Mouse (Mus musculus) embryonic stem cell, embryonic (primary cell): ENCODE results near the gene Ddi2.

Experiments
- CTCF ChIA-PET, 4 experiments: fragments of 300-600 bp in 2 of 4; fragments of 350-600 bp in 2 of 4; sonication (Branson Sonifier 250); formaldehyde crosslinking; loops; one replicate each; lab custom pipeline; 2022; ENCODE audit warnings: inconsistent platforms in 2 of 4; lab: Charles Lee
- POLR2A ChIA-PET, 4 experiments: fragments of 300-600 bp in 2 of 4; fragments of 350-600 bp in 2 of 4; sonication (Branson Sonifier 250); formaldehyde crosslinking; loops; one replicate each; lab custom pipeline; 2022; ENCODE audit warnings: antibody characterized with exemption in 4 of 4, inconsistent platforms in 1 of 4; lab: Charles Lee

Gene Ddi2

GRCm38 (mm10) chr4:141656932-141657331, 66.3 kb downstream of the Ddi2 start:
- CTCF ChIA-PET, result no interaction called here
- POLR2A ChIA-PET, result interaction anchor here in 2 of 4 experiments (0.9 to 1.5 kb wide), 2 partner anchors 15 to 16 kb away, joined by 3 read pairs; no protein-coding TSS in a partner anchor

DNA sequence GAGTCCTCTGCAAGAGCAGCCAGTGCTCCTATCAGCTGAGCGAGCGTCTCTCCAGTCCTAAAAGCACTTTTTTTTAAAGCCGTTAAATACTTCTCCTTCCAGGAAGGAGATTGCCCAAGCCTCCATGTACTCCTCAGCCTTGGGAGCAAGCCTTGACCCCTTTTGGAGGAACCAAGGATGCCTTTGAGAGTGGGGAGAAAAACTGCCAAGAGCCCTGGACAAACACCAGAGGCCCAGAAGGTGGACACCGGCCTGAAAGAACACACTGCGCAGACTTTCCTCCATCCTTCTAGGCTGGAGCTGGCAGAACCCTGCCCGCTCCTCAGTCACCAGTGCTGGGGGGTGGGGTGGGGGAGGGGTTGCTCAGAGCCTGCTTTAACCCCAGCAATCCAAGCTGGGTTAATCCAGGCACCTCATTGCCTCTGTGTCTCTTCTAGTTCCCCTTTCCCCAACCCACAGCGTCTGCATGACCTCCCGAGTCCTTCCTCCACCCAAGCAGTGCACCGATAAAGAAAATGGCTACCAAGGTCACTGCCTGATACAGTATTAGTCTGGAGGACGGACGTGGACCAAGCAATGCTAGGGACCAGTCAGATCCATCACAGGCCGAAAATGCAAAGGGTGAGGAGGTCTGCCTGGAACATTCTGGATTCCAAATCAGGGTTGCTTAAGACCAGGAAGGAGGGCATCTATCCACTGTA, 67.2 kb downstream of the Ddi2 start:
- ChIA-PET POLR2A (interaction anchor here in 2 of 4 experiments (0.7 to 0.9 kb wide), 5 partner anchors 11 to 411 kb away, joined by 3 to 4 read pairs (median 3); no protein-coding TSS in a partner anchor), CTCF (interaction anchor here in 1 of 4 experiments (0.6 kb wide), 1 partner anchor 402 kb away, joined by 5 read pairs; no protein-coding TSS in a partner anchor)

GRCm38 (mm10) chr4:141654509-141654908, 68.7 kb downstream of the Ddi2 start:
- ChIA-PET POLR2A (interaction anchor here (0.7 to 2.0 kb wide), 10 partner anchors 9 to 262 kb away, joined by 3 to 11 read pairs (median 4); no protein-coding TSS in a partner anchor), CTCF (interaction anchor here in 1 of 4 experiments (0.7 kb wide), 1 partner anchor 227 kb away, joined by 8 read pairs; no protein-coding TSS in a partner anchor)

DNA sequence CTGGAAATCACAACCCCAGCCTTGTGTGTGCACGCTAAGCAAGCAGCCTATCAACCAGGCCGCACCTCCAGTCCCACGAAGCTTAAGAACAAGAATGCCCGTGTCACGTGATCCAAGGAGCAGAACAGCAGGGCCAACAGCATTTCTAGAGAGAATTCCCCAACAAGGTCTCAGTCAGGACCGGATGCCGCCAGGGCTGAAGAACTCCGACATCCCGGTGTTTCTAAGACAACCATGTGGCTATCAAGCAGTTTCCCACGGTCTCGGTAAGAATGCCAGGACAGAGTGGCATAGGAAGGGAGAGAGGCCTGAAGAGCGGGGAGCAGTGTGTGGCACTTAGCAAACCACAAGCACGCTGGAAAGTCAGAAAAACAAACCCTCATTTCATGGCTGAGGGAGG, 69.4 kb downstream of the Ddi2 start:
- ChIA-PET CTCF (interaction anchor here in 1 of 4 experiments (0.6 kb wide), 1 partner anchor 774 kb away, joined by 3 read pairs; no protein-coding TSS in a partner anchor), POLR2A (interaction anchor here in 3 of 4 experiments (0.6 to 2.0 kb wide), 14 partner anchors 10 to 214 kb away, joined by 3 to 11 read pairs (median 3); no protein-coding TSS in a partner anchor)

GRCm38 (mm10) chr4:141653044-141653443, 70.2 kb downstream of the Ddi2 start:
- POLR2A ChIA-PET, result interaction anchor here in 3 of 4 experiments (0.6 to 2.0 kb wide), 11 partner anchors 11 to 215 kb away, joined by 3 to 11 read pairs (median 4); partner anchors contain the start of gene Tmem82 (in 1 of the 3)
- CTCF ChIA-PET, result no interaction called here

DNA sequence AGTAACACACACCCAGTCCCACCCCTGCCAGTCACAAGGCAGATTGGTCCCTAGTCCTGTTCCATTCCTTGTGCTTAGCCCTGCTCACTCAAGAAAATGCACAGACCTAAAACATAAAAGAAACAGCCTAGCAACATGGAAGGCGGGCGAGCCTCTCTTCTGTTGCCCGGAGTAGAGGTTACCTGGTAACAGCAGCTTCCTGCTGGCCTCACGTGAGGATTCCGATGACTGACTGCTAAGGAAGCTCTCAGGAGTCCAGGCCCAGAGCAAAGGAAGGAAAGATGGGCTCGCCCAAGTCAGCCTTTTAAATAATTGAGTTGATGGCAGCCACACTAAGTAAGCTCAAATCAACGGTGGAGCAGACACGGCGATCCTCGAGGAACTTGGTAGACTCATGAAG, 71.3 kb downstream of the Ddi2 start:
- ChIA-PET POLR2A (interaction anchor here in 2 of 4 experiments (0.5 to 2.4 kb wide), 19 partner anchors 9 to 413 kb away, joined by 3 to 11 read pairs (median 3); partner anchors contain the start of genes Ddi2 (in 1 of the 2), Plekhm2 (in 1 of the 2) and Tmem82 (in 1 of the 2)), CTCF (interaction anchor here in 1 of 4 experiments (0.8 to 0.9 kb wide), 2 partner anchors 159 to 221 kb away, joined by 3 read pairs; no protein-coding TSS in a partner anchor)

DNA sequence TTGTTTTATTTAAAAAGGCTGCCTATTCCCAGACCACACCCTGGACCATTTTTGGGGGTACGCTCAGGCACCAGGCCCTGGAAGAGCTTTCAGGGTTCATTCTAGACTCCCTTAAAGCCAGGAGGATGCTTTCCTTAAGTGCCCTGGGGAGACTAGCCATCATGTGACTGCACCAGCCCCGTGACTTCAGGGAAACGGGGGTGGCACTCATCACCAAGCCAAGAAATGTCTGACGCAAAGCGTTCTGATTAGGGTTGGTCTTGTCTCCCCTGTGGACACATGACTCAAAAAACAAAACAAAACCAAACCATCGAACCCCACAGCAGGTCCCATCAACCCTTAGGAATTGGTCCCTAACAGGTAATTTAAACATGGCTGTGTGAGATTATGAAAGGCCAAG, 71.9 kb downstream of the Ddi2 start:
- ChIA-PET CTCF (interaction anchor here in 1 of 4 experiments (1.0 kb wide), 2 partner anchors 24 to 33 kb away, joined by 3 read pairs; partner anchors contain the start of gene Tmem82), POLR2A (interaction anchor here in 3 of 4 experiments (0.6 to 2.4 kb wide), 12 partner anchors 9 to 71 kb away, joined by 3 to 11 read pairs (median 6); partner anchors contain the start of gene Ddi2 (in 1 of the 3))

DNA sequence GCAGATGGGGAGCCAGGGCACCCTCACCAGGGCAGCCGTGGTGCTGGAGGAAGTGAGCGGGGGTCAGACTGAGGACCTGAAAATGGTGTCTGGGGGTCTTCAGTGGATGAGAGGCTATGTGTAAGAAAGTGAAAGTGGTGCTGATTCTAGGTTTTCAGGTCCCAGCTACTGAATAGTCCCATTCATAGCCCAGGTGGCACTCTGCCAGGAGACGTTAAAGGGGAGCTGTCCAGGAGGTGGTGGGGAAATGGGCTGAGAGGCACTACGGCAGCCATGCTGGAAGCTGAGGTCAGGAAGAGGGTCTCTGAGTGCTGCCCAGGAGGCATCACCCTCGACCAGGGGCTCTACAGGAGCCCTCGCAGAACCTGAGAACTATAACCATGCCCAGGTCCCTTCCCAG, 74.0 kb downstream of the Ddi2 start:
- ChIA-PET POLR2A (interaction anchor here in 1 of 4 experiments (0.8 kb wide), 1 partner anchor 10 kb away, joined by 4 read pairs; no protein-coding TSS in a partner anchor), CTCF (no interaction called here)

DNA sequence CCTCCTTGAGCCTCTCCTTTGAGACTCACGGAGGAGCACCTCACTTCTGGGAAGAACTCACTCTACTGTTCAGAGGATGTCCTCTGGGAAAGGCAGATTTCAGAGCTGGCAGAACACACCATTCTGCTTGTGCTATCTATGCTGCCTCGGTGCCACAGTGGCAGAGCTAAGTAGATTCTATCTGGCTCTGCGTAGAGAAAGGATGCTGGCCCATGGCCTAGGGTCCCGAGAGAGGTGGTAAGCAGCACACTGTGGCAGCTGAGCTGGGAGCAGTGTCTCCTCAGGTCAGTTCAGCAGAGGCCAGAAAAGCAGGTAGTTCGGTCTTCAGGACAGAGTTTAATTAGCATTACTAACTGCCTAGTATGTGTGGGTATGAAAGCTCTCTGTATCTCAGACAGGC, 75.0 kb downstream of the Ddi2 start:
- ChIA-PET POLR2A (interaction anchor here in 1 of 4 experiments (0.6 kb wide), 1 partner anchor 83 kb away, joined by 4 read pairs; no protein-coding TSS in a partner anchor), CTCF (interaction anchor here in 3 of 4 experiments (0.6 to 0.7 kb wide), 3 partner anchors 18 to 83 kb away, joined by 3 to 5 read pairs (median 3); no protein-coding TSS in a partner anchor)

GRCm38 (mm10) chr4:141647187-141647586, 76.0 kb downstream of the Ddi2 start:
- ChIA-PET CTCF (no interaction called here), POLR2A (interaction anchor here in 2 of 4 experiments (1.0 to 1.1 kb wide), 3 partner anchors 9 to 76 kb away, joined by 3 to 5 read pairs (median 4); partner anchors contain the start of gene Ddi2 (in 1 of the 2))

DNA sequence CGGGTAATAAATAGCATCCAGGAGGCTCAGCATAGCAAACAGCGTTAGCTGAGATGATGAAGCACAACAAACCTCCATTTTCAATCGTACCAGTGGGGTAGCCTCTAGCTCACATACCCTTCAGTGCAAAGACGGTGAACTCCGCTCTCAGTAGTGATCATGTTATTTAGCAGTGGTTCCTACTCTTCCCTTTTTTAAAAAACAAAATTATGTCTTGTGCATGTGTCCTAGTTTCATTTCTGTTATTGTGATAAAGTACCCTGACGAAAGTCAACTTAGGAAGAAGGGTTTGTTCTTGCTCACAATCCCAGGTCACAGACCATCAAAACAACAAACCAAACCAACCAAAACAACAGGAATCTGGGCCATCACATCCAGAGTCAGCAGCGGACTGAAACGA, 77.2 kb downstream of the Ddi2 start:
- ChIA-PET POLR2A (interaction anchor here in 3 of 4 experiments (0.6 to 1.9 kb wide), 6 partner anchors 14 to 188 kb away, joined by 3 to 6 read pairs (median 3); no protein-coding TSS in a partner anchor), CTCF (interaction anchor here in 1 of 4 experiments (1.1 kb wide), 1 partner anchor 241 kb away, joined by 3 read pairs; no protein-coding TSS in a partner anchor)

- POLR2A ChIA-PET, result interaction anchor here in 3 of 4 experiments (0.7 to 2.4 kb wide), 7 partner anchors 11 to 129 kb away, joined by 3 to 10 read pairs (median 4); no protein-coding TSS in a partner anchor
- CTCF ChIA-PET, result interaction anchor here in 3 of 4 experiments (0.5 to 1.3 kb wide), 5 partner anchors 15 to 332 kb away, joined by 3 to 8 read pairs (median 4); no protein-coding TSS in a partner anchor
Observed at GRCm38 (mm10) chr4:141643118-141643855, 79.9 kb downstream of the Ddi2 start.

DNA sequence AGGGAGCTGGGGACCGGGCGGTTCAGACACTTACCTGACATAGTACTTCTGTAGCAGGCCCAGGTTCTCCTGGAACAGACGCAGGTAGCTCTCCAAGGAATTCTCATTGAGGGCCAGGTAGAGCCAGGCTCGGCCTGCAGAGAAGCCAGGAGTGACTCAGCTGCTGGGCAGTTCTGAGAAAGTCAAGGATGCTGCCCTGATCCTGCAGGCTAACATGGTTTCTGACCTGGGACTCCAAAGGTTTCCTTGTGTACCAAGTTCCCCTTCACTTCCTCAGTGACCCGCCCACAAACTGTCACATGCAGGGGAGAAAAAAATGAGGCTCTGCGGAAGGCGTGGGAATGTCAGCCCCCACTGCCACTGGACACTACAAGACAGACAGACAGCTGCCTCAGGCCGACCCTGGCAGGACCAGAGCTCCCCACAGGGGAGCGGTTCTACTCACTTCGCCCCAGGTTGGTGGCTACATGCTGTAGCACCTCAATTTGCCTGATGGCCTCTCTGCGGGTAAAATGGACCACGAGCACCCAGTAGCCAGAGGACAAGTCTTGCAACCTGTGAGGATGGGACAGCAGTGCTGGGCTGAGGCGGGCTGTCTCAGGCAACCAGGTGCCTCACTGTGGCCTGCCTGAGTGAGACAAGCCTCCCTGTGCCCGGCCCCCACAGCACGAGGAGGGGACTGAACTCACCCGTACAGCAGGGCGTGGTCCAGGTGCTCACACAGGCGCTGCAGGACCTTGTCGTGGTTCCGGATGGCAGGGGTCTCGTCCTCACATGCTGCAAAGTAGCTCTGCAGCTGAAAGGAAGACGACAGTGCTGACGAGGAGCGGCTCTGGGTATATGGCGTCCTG, 81.0 kb downstream of the Ddi2 start:
- POLR2A ChIA-PET, result interaction anchor here (0.5 to 3.7 kb wide), 27 partner anchors 8 to 373 kb away, joined by 3 to 17 read pairs (median 3); partner anchors contain the start of genes Fhad1 (in 1 of the 4), Plekhm2 (in 1 of the 4), Slc25a34 (in 1 of the 4) and Tmem82 (in 1 of the 4)
- CTCF ChIA-PET, result interaction anchor here in 3 of 4 experiments (0.6 to 1.3 kb wide), 3 partner anchors 16 to 333 kb away, joined by 3 read pairs; no protein-coding TSS in a partner anchor

- CTCF ChIA-PET, result interaction anchor here in 3 of 4 experiments (0.5 to 0.8 kb wide), 3 partner anchors 23 to 131 kb away, joined by 3 to 5 read pairs (median 3); no protein-coding TSS in a partner anchor
- POLR2A ChIA-PET, result interaction anchor here (0.5 to 3.7 kb wide), 29 partner anchors 9 to 373 kb away, joined by 3 to 17 read pairs (median 3); partner anchors contain the start of genes Fhad1 (in 1 of the 4), Slc25a34 (in 1 of the 4) and Tmem82 (in 1 of the 4)
Observed at GRCm38 (mm10) chr4:141641353-141641771, 81.9 kb downstream of the Ddi2 start.

DNA sequence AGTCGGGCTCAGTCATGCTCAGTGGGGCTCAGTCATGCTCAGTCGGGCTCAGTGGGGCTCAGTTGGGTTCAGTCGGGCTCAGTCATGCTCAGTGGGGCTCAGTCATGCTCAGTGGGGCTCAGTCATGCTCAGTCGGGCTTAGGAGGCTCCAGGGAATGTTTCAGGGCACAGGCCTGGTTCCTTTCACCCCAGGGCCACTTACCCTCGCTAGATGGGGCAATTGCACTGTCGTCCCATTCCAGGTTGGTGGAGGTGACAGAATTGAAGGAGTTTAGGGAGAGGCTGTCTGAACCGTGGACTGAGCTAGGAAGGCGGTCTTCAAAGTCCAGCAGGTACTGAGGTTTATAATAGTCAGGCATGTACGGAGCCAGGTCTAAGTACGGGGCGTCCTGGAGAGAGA, 83.7 kb downstream of the Ddi2 start:
- ChIA-PET POLR2A (interaction anchor here in 2 of 4 experiments (1.0 to 3.7 kb wide), 2 partner anchors 26 to 32 kb away, joined by 3 to 17 read pairs; no protein-coding TSS in a partner anchor), CTCF (interaction anchor here in 2 of 4 experiments (0.6 kb wide), 3 partner anchors 18 to 321 kb away, joined by 3 to 4 read pairs (median 3); no protein-coding TSS in a partner anchor)

DNA sequence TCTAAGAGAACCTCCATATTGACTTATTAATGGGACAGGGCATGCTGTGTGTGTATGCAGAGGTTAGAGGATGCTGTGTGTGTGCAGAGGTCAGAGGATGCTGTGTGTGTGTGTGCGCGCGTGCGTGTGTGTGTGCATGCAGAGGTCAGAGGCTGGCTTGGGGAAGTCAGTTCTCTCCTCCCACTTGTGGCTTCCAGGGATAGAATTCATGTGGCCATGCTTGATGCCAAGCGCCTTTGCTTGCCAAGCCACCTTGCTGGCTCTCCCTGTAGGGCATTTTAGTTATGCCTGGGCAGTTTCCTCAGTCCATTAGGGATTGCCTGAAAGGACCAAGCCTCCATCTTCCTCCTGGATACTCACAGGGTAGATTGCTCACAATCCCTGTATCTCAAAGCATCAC, 86.5 kb downstream of the Ddi2 start:
- ChIA-PET POLR2A (interaction anchor here in 2 of 4 experiments (0.9 to 1.6 kb wide), 2 partner anchors 15 to 36 kb away, joined by 3 to 9 read pairs; no protein-coding TSS in a partner anchor), CTCF (no interaction called here)
